Mouse (Mus musculus) ES-Bruce4 (cell line): ENCODE data around the gene Ucma. TPM values are rescaled to one million over a fixed set of nuclear protein-coding genes. Genes with fewer than 3 reads are reported as not detected.

Experiments
- H3K27ac ChIP-seq: 2 replicates; pipeline ENCODE4 v1.5.1; 2012; ENCODE audit warnings: low read length, inconsistent platforms; ENCODE audit not compliant: insufficient read depth
- H3K27me3 ChIP-seq: 2 replicates; pipeline ENCODE4 v1.6.1; 2012; ENCODE audit warnings: mild to moderate bottlenecking, low read length, inconsistent platforms; ENCODE audit not compliant: control insufficient read depth, poor library complexity, insufficient read depth, severe bottlenecking
- H3K36me3 ChIP-seq: 2 replicates; pipeline ENCODE4 v1.6.1; 2012; ENCODE audit warnings: inconsistent platforms, mild to moderate bottlenecking, low read length, moderate library complexity; ENCODE audit not compliant: control insufficient read depth, poor library complexity, insufficient read depth, severe bottlenecking
- H3K4me1 ChIP-seq: one replicate; pipeline ENCODE4 v1.8.1; 2011; ENCODE audit warnings: low read length; ENCODE audit not compliant: control insufficient read depth, insufficient read depth
- H3K4me3 ChIP-seq: 2 replicates; pipeline ENCODE4 v1.5.1; 2011; ENCODE audit warnings: low read depth, mild to moderate bottlenecking, low read length
- H3K9ac ChIP-seq: 2 replicates; pipeline ENCODE4 v1.6.1; 2012; ENCODE audit warnings: low read depth, mild to moderate bottlenecking, inconsistent platforms; ENCODE audit not compliant: poor library complexity, severe bottlenecking
- H3K9me3 ChIP-seq: replicated peaks from 2 replicates; pipeline ENCODE4 v1.6.1; 2012; ENCODE audit warnings: mild to moderate bottlenecking, low read length, inconsistent platforms; ENCODE audit not compliant: control insufficient read depth, poor library complexity, insufficient read depth, severe bottlenecking
- CTCF ChIP-seq: IDR thresholded peaks from one replicate; pipeline ENCODE4 v1.8.1; 2011; ENCODE audit warnings: low read depth, low read length
- EP300 ChIP-seq: IDR thresholded peaks from 2 replicates; pipeline ENCODE4 v1.6.1; 2011; ENCODE audit warnings: low read depth, low read length; ENCODE audit not compliant: insufficient read depth
- POLR2A ChIP-seq: IDR thresholded peaks from one replicate; pipeline ENCODE4 v1.8.1; 2011; ENCODE audit warnings: low read length; ENCODE audit not compliant: insufficient read depth
- polyA plus RNA-seq: library from polyadenylated mRNA; stranded (reverse); fragments of >200 nt; gene quantifications from 2 replicates; pipeline ENCODE4 v1.2.4, GENCODE M21; 2011; ENCODE audit warnings: low read depth; ENCODE audit not compliant: missing spikeins, insufficient read depth, insufficient read length

Ucma gene
- polyA plus RNA-seq, 1 experiment = not detected

- Histone ChIP-seq H3K27me3 (no peaks in the 10 kb centered on the region), H3K27ac (no peak overlapping the region), H3K9ac (no peak overlapping the region), H3K9me3 (peaks cover 43% of the 10 kb centered on the region), H3K4me1 (no peaks in the 10 kb centered on the region), H3K36me3 (no peaks in the 10 kb centered on the region), H3K4me3 (no peak overlapping the region)
- TF ChIP-seq CTCF (no peak), EP300 (no peak), POLR2A (no peak)
Measured at GRCm38 (mm10) chr2:4950986-4951385, 24.9 kb upstream of the Ucma start.

- H3K36me3 ChIP-seq = no peaks in the 10 kb centered on the region
- no peak for TF ChIP-seq CTCF
- TF ChIP-seq EP300 = no peak
- TF ChIP-seq POLR2A = no peak
- no peak overlapping the region for H3K4me3 ChIP-seq
- no peaks in the 10 kb centered on the region for H3K27me3 ChIP-seq
- H3K27ac ChIP-seq = peak overlapping the region; percentile 51
- H3K9me3 ChIP-seq = peaks cover 38% of the 10 kb centered on the region
- H3K4me1 ChIP-seq = no peaks in the 10 kb centered on the region
- no peak overlapping the region for H3K9ac ChIP-seq
Measured at GRCm38 (mm10) chr2:4954216-4954760, 21.6 kb upstream of the Ucma start.

GRCm38 (mm10) chr2:4958039-4958438 is 17.9 kb upstream of the Ucma start:
- Histone ChIP-seq H3K27me3 (no peaks in the 10 kb centered on the region), H3K9me3 (peaks cover 12% of the 10 kb centered on the region), H3K9ac (no peak overlapping the region), H3K36me3 (no peaks in the 10 kb centered on the region), H3K4me3 (no peak overlapping the region), H3K27ac (no peak overlapping the region), H3K4me1 (no peaks in the 10 kb centered on the region)
- TF ChIP-seq POLR2A (no peak), CTCF (no peak), EP300 (no peak)

GRCm38 (mm10) chr2:4967806-4968205 is 8.1 kb upstream of the Ucma start:
- TF ChIP-seq CTCF (no peak), EP300 (no peak), POLR2A (no peak)
- Histone ChIP-seq H3K4me3 (no peak overlapping the region), H3K9me3 (peaks cover 10% of the 10 kb centered on the region), H3K4me1 (no peaks in the 10 kb centered on the region), H3K27me3 (no peaks in the 10 kb centered on the region), H3K36me3 (no peaks in the 10 kb centered on the region), H3K9ac (no peak overlapping the region), H3K27ac (no peak overlapping the region)

GRCm38 (mm10) chr2:4969083-4969482 is 6.8 kb upstream of the Ucma start:
- Histone ChIP-seq H3K9ac (no peak overlapping the region), H3K4me1 (no peaks in the 10 kb centered on the region), H3K4me3 (no peak overlapping the region), H3K36me3 (no peaks in the 10 kb centered on the region), H3K9me3 (peaks cover 10% of the 10 kb centered on the region), H3K27me3 (no peaks in the 10 kb centered on the region), H3K27ac (no peak overlapping the region)
- TF ChIP-seq CTCF = no peak

- Histone ChIP-seq H3K9ac (no peak overlapping the region), H3K4me3 (no peak overlapping the region), H3K27me3 (no peaks in the 10 kb centered on the region), H3K9me3 (no peaks in the 10 kb centered on the region; the same call in 1 of the 2 replicates), H3K4me1 (no peaks in the 10 kb centered on the region), H3K36me3 (no peaks in the 10 kb centered on the region), H3K27ac (no peak overlapping the region)
- no peak for TF ChIP-seq CTCF
- no peak for TF ChIP-seq POLR2A
- TF ChIP-seq EP300 = no peak
Measured at GRCm38 (mm10) chr2:4978091-4978490, 2.2 kb downstream of the Ucma start.
